ENCODE assay signal across 9 mouse cellular contexts in the genomic region with DNA sequence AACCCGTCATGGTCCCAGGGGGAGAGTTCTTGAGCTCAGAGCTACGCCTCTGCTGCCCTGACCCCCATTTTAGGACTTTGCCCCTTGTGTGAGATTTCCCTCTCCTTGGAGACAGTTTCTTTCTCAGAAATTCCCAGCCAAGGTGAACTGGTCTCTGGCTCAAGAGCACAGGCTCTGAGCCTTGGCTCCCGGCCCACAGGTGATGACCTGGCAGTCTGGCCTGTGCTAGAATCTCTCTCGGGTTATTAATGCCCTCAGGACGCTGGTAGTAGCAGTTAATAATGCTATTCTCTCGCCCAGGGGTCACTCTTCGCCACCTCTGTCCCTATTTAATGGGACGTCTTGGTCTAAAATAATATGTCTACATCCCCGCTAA. TPM values are rescaled to one million over a fixed set of nuclear protein-coding genes. Genes with fewer than 3 reads are reported as not detected.
A peak's percentile ranks its signal among the peaks of the same experiment; 100 is the strongest.
DNase-seq lines count a peak whose midpoint lies in the region; ATAC-seq lines count a peak whose summit lies in the region.
"Had no signal": no experiment of that assay in that cellular context is flagged by ENCODE, and none has a peak within 500 bp of the region (broad histone marks: within the 10 kb centered on the region; RNA-seq: fewer than 3 reads in every experiment).

No protein-coding gene starts in this region.

- intact Hi-C loops in heart, postnatal 10 days (cut with DNase I), result no loop called here

- peak overlapping the region; percentile 50 for H3K27ac ChIP-seq in heart, embryonic 11.5 days (ENCODE audit: low read depth, low read length)
- no peak overlapping the region for H3K27ac ChIP-seq in midbrain, embryonic 11.5 days (ENCODE audit: low read depth, low read length)

- H3K9me3 ChIP-seq in heart, embryonic 11.5 days (replicated peaks; ENCODE audit: control insufficient read depth, low read length), result no peaks in the 10 kb centered on the region
- no peaks in the 10 kb centered on the region for H3K9me3 ChIP-seq in midbrain, embryonic 11.5 days (ENCODE audit: control insufficient read depth, low read length)

- H3K4me1 ChIP-seq in heart, embryonic 11.5 days (ENCODE audit: control insufficient read depth, insufficient read depth, low read length), result peaks cover 8% of the 10 kb centered on the region; the same call in 1 of the 2 replicates
- H3K4me1 ChIP-seq in midbrain, embryonic 11.5 days (ENCODE audit: control insufficient read depth, insufficient read depth, low read length), result peaks cover 7% of the 10 kb centered on the region; the same call in 1 of the 2 replicates

- H3K9ac ChIP-seq in heart, embryonic 11.5 days (ENCODE audit: low read depth, low read length), result peak overlapping the region; percentile 68
- H3K9ac ChIP-seq in midbrain, embryonic 11.5 days (ENCODE audit: low read length), result peak overlapping the region; percentile 66

- H3K4me3 ChIP-seq in heart, embryonic 11.5 days (ENCODE audit: low read depth, low read length), result peak overlapping the region; percentile 62
- peak overlapping the region; percentile 44; the same call in 1 of the 2 replicates for H3K4me3 ChIP-seq in midbrain, embryonic 11.5 days (ENCODE audit: low read depth, low read length)

- H3K36me3 ChIP-seq in heart, embryonic 11.5 days (ENCODE audit: control insufficient read depth, insufficient read depth, low read length), result peaks cover 2% of the 10 kb centered on the region; the same call in 1 of the 2 replicates
- no peaks in the 10 kb centered on the region for H3K36me3 ChIP-seq in midbrain, embryonic 11.5 days (ENCODE audit: control insufficient read depth, insufficient read depth, low read length)

- H3K27me3 ChIP-seq in heart, embryonic 11.5 days (ENCODE audit: control insufficient read depth, insufficient read depth, low read length), result no peaks in the 10 kb centered on the region
- no peaks in the 10 kb centered on the region for H3K27me3 ChIP-seq in midbrain, embryonic 11.5 days (ENCODE audit: control insufficient read depth, insufficient read depth, low read length)
- H3K27me3 ChIP-seq: Patski had no signal

- H3K4me2 ChIP-seq in heart, embryonic 11.5 days, result peak overlapping the region; percentile 97
- peak overlapping the region; percentile 76 for H3K4me2 ChIP-seq in midbrain, embryonic 11.5 days

- WGBS in heart, embryonic 11.5 days (ENCODE audit: insufficient replicate concordance), result 16% methylated on average over 9 of the region's 9 CpGs
- 13% methylated on average over 9 of the region's 9 CpGs for WGBS in midbrain, embryonic 11.5 days

- no peak for ATAC-seq in heart, embryonic 11.5 days (replicated peaks; ENCODE audit: insufficient number of reproducible peaks, low FRiP score, low TSS enrichment)
- ATAC-seq in midbrain, embryonic 11.5 days (ENCODE audit: low FRiP score), result no peak
- ATAC-seq: Patski had no signal

- no peak for DNase-seq in heart, adult 18-20 months
- DNase-seq in cerebellum, postnatal 10 days, result peak; percentile 57 to 63
- DNase-seq in heart, postnatal 10 days, result peak; percentile 39
- DNase-seq in kidney, postnatal 4 days, result peak; percentile 65 to 80
- no peak for DNase-seq in midbrain, embryonic 11.5 days (ENCODE audit: low spot score, missing footprints)
- DNase-seq in Muller cell, postnatal 12 days (ENCODE audit: inconsistent ontology term), result no peak
- no peak for DNase-seq in left cerebral cortex, adult 11 months (ENCODE audit: low spot score)

RNA-seq across cellular contexts. Expression of gene Zfp810, which starts 19.6 kb away (rescaled TPM):
- 12.9 and 15.7 TPM in 2 replicates for polyA plus RNA-seq in heart, embryonic 11.5 days (2014; fragmentation: Nextera tagmentation; extraction: Ambion mirVana)
- total RNA-seq in heart, adult 18-20 months (2021), result 1 to 10 TPM; 4.7 to 5.5 TPM
- 10 to 100 TPM; 12.3 to 13.9 TPM for total RNA-seq in heart, postnatal 10 days (2021)
- polyA plus RNA-seq in midbrain, embryonic 11.5 days (2014; fragmentation: Nextera tagmentation; extraction: Ambion mirVana), result 25.9 and 27.4 TPM in 2 replicates

Comparison
In these comparisons a context has a peak if more than half of its experiments do, and no peak if none do; other contexts are left out.
1. DNase-seq: peak in cerebellum, postnatal 10 days (2 of 2), heart, postnatal 10 days (2 of 2) and kidney, postnatal 4 days (2 of 2); none in heart, adult 18-20 months (0 of 2), midbrain, embryonic 11.5 days (single experiment), Muller cell, postnatal 12 days (single experiment) and left cerebral cortex, adult 11 months (single experiment).